Mouse (Mus musculus): ENCODE measurements around the gene Calcoco1. TPM values are rescaled to one million over a fixed set of nuclear protein-coding genes. Genes with fewer than 3 reads are reported as not detected.
A peak's percentile ranks its signal among the peaks of the same experiment; 100 is the strongest.

Calcoco1 gene
- polyA plus RNA-seq, 2 experiments, result 54.7 to 56.6 TPM

DNA sequence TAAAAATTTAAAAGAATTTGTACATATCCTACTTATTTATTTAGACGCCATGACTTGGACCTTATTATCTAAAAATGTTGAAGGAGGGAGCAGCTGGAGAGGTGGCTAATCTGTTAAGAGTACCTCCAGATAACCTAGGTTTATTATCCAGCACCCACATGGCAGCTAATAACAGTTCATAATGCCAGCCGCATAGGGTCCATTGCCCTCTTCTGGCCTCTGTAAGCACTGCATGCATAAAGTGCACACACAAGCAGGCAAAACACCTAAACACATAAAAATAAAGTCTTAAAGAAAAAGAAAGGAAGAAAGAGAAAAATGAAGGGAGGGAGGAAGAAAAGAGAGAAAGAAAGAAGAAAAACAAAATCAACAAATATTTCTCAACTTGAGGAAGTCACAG lies 45.6 kb downstream of the Calcoco1 start:
- Histone ChIP-seq H3K9ac (ENCODE audit: low read depth, low read length, severe bottlenecking) (no peak overlapping the region), H3K9me3 (ENCODE audit: control insufficient read depth, low read length) (no peaks in the 10 kb centered on the region), H3K4me3 (replicated peaks; ENCODE audit: low read length) (no peak overlapping the region), H3K4me1 (ENCODE audit: control insufficient read depth, insufficient read depth, low read length) (peaks cover 19% of the 10 kb centered on the region), H3K27me3 (ENCODE audit: control insufficient read depth, insufficient read depth, low read length) (no peaks in the 10 kb centered on the region), H3K4me2 (replicated peaks; ENCODE audit: low read depth, low read length, severe bottlenecking) (no peak overlapping the region), H3K27ac (replicated peaks; ENCODE audit: low read depth, low read length) (no peak overlapping the region), H3K36me3 (ENCODE audit: control insufficient read depth, insufficient read depth, low read length) (no peaks in the 10 kb centered on the region)
- no peak for ATAC-seq (ENCODE audit: low FRiP score, low read depth)
- DNase-seq (ENCODE audit: low spot score), result no peak
- 92% methylated on average over 2 of the region's 2 CpGs for WGBS
- no peak for TF ChIP-seq POLR2A (IDR thresholded peaks at IDR 0.05; ENCODE audit: borderline replicate concordance, extremely low read depth, insufficient read depth, insufficient read length)

DNA sequence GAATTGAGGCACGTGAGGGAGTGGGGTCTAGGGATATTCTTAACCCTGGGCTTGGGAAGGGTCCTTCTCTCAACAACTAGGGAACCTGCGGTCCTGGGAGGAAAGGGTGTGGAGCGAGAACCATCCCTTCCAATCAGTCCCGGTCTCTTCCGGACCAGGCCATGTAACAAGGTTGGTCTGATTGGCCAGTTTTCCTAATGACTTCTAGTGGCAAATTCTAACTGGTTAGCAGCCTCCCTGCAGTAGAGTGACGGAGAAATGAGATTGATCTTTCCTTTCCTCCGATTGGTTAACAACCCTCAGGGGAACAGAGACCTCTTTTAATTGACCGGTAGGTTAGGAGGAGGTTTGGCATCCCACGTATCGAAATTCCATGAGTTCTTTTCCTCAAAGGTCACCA lies 48.4 kb downstream of the Calcoco1 start:
- Histone ChIP-seq H3K36me3 (ENCODE audit: control insufficient read depth, insufficient read depth, low read length) (peaks cover 3% of the 10 kb centered on the region), H3K9ac (ENCODE audit: low read depth, low read length, severe bottlenecking) (no peak overlapping the region), H3K9me3 (ENCODE audit: control insufficient read depth, low read length) (no peaks in the 10 kb centered on the region), H3K27me3 (ENCODE audit: control insufficient read depth, insufficient read depth, low read length) (no peaks in the 10 kb centered on the region), H3K4me3 (replicated peaks; ENCODE audit: low read length) (peak overlapping the region; percentile 78), H3K4me2 (replicated peaks; ENCODE audit: low read depth, low read length, severe bottlenecking) (peak overlapping the region; percentile 89), H3K4me1 (ENCODE audit: control insufficient read depth, insufficient read depth, low read length) (peaks cover 28% of the 10 kb centered on the region), H3K27ac (replicated peaks; ENCODE audit: low read depth, low read length) (peak overlapping the region; percentile 100)
- under 1% methylated on average over 10 of the region's 10 CpGs for WGBS
- 0 out of 2 replicates have a peak, but pooled peaks have one; percentile 9 for ATAC-seq (ENCODE audit: low FRiP score, low read depth)
- peak; percentile 92 for DNase-seq (ENCODE audit: low spot score)
- TF ChIP-seq POLR2A (IDR thresholded peaks at IDR 0.05; ENCODE audit: borderline replicate concordance, extremely low read depth, insufficient read depth, insufficient read length), result no peak

DNA sequence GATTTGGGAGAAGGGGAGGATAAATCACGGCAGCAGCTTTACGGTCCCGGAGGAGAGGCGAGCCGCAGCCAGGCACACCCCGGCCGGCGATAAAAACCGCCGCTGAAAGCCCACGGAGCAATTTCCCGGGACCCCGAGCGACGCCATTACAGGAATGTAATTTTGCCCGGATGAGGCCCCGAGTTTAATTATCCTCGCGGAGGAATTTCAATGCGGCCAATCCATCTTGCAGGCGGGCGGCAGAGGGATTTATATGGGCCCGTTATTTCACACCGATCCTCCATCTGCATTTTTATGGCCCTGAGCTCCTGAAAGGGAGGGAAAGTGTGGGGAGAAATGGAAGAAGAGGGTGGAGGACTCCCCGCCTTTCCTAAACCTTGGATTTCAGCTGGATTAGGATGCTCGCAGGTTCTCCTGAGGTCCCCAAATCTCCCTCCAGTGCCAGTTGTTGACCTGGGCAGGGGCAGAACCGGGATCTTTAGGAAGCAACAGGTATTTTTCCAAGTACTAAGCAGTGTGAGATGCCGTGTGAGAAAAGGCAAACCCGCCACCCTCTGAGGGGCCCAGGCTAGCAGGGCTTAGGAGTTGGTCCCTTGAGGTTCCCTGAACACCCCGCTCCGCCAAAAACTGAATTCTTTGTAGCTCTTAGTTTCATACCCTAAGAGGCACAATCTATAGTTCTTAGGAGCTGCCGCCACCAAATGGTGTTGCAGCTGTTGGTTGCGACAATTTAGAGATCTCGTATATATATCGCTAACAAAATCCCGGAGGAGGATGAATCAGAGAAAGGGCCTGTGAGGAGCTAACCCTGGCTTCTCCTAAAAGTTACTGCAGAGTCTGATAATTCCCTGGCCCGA lies 49.5 kb downstream of the Calcoco1 start, which contains the start of gene Atp5g2:
Gene Atp5g2, minus strand, starts transcription at position 138 of the 857 bp plus-strand sequence.
- H3K36me3 ChIP-seq (ENCODE audit: control insufficient read depth, insufficient read depth, low read length), result peaks cover 13% of the 10 kb centered on the region
- ATAC-seq (ENCODE audit: low FRiP score, low read depth) (peak; percentile 3; the same call in 1 of the 2 replicates), DNase-seq (ENCODE audit: low spot score) (peak; percentile 67)
- no peak for TF ChIP-seq POLR2A (IDR thresholded peaks at IDR 0.05; ENCODE audit: borderline replicate concordance, extremely low read depth, insufficient read depth, insufficient read length)
- H3K4me1 ChIP-seq (ENCODE audit: control insufficient read depth, insufficient read depth, low read length), result peaks cover 28% of the 10 kb centered on the region
- WGBS, result under 1% methylated on average over 37 of the region's 37 CpGs
- H3K4me2 ChIP-seq (replicated peaks; ENCODE audit: low read depth, low read length, severe bottlenecking), result peak within 1 kb of the TSS; percentile 89
- H3K27me3 ChIP-seq (ENCODE audit: control insufficient read depth, insufficient read depth, low read length), result no peaks in the 10 kb centered on the region
- H3K27ac ChIP-seq (replicated peaks; ENCODE audit: low read depth, low read length), result peak within 1 kb of the TSS; percentile 100
- H3K9me3 ChIP-seq (ENCODE audit: control insufficient read depth, low read length), result no peaks in the 10 kb centered on the region
- H3K9ac ChIP-seq (ENCODE audit: low read depth, low read length, severe bottlenecking), result peak within 1 kb of the TSS; percentile 90
- peak within 1 kb of the TSS; percentile 78 for H3K4me3 ChIP-seq (replicated peaks; ENCODE audit: low read length)

DNA sequence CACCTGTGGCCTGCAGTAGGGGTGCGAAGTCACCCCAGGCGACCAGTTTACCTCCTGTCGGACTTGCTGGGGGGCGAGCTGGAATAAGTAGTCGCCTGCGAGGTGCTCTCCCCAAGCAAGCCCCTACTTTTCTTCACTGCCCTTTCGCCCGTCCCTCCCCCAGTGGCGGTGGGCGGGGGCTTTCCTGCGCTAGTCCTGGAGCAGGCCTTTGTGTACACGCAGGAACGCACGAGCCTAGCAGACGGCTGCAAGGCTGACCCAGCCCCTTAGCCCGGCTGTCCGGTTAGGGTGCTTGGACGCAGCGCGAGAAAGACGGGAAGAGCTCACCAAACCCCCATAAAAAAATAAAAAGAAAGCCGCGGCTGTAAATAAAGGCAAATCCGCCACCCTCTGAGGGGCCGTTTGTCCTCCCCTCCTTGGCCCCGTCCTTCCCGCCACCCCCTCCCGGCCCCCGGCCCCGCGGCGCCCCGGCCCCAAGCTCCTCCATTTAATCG lies 50.2 kb downstream of the Calcoco1 start:
- Histone ChIP-seq H3K9ac (ENCODE audit: low read depth, low read length, severe bottlenecking) (peak overlapping the region; percentile 90), H3K9me3 (ENCODE audit: control insufficient read depth, low read length) (no peaks in the 10 kb centered on the region), H3K4me2 (replicated peaks; ENCODE audit: low read depth, low read length, severe bottlenecking) (peak overlapping the region; percentile 89), H3K4me3 (replicated peaks; ENCODE audit: low read length) (peak overlapping the region; percentile 78), H3K4me1 (ENCODE audit: control insufficient read depth, insufficient read depth, low read length) (peaks cover 28% of the 10 kb centered on the region), H3K36me3 (ENCODE audit: control insufficient read depth, insufficient read depth, low read length) (peaks cover 20% of the 10 kb centered on the region), H3K27me3 (ENCODE audit: control insufficient read depth, insufficient read depth, low read length) (no peaks in the 10 kb centered on the region), H3K27ac (replicated peaks; ENCODE audit: low read depth, low read length) (peak overlapping the region; percentile 100)
- DNase-seq (ENCODE audit: low spot score) (peak; percentile 80), ATAC-seq (ENCODE audit: low FRiP score, low read depth) (peak; percentile 57)
- peak; percentile 84; the same call in 1 of the 2 replicates for TF ChIP-seq POLR2A (IDR thresholded peaks at IDR 0.05; ENCODE audit: borderline replicate concordance, extremely low read depth, insufficient read depth, insufficient read length)
- under 1% methylated on average over 33 of the region's 34 CpGs for WGBS

DNA sequence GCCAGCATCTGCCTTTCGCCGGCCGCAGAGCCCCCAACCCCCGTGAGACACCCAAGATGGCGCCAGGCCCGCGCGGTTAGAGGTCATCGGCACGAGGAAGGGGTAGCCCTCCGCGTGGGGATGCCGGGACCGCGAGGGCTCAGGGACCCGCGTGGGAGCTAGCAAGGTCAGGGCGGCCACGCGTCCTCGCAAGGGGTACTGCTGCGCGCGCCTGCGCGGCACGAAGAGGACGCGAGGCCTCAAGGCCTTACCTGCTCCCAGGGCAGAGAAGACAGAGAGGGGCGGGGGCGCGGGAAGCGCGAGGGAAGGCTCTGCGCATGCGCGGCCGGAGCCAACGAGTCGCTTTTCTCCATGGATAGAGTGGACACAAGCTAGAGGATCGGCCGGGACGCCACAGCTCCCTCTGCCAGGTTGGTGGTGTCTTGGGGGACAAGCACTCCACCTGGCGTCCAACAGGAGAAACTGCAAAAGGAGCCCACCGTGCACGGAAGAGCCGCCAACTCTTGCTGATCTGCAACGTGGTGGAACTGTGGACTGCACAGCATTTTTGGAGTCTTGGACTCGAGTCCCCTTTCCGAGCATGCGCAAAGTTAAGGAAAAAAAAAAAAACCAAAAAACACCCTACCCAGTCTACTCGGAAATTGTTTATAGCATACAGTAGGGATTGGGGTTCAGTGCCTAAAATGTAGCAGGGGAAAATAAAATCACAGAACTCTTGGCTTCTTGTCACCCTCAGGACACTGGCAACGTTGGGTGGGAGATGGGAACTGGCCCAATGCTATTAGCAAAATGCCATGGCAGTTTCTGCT lies 51.0 kb downstream of the Calcoco1 start:
- H3K9me3 ChIP-seq (ENCODE audit: control insufficient read depth, low read length), result no peaks in the 10 kb centered on the region
- peak overlapping the region; percentile 97 for H3K9ac ChIP-seq (ENCODE audit: low read depth, low read length, severe bottlenecking)
- peaks cover 28% of the 10 kb centered on the region for H3K4me1 ChIP-seq (ENCODE audit: control insufficient read depth, insufficient read depth, low read length)
- H3K4me2 ChIP-seq (replicated peaks; ENCODE audit: low read depth, low read length, severe bottlenecking), result peak overlapping the region; percentile 89
- H3K27ac ChIP-seq (replicated peaks; ENCODE audit: low read depth, low read length), result peak overlapping the region; percentile 100
- ATAC-seq (ENCODE audit: low FRiP score, low read depth) (peak; percentile 88), DNase-seq (ENCODE audit: low spot score) (peak; percentile 98)
- peak overlapping the region; percentile 78 for H3K4me3 ChIP-seq (replicated peaks; ENCODE audit: low read length)
- peak; percentile 96 for TF ChIP-seq POLR2A (IDR thresholded peaks at IDR 0.05; ENCODE audit: borderline replicate concordance, extremely low read depth, insufficient read depth, insufficient read length)
- H3K27me3 ChIP-seq (ENCODE audit: control insufficient read depth, insufficient read depth, low read length), result no peaks in the 10 kb centered on the region
- H3K36me3 ChIP-seq (ENCODE audit: control insufficient read depth, insufficient read depth, low read length), result peaks cover 28% of the 10 kb centered on the region
- WGBS, result under 1% methylated on average over 51 of the region's 53 CpGs
